Mouse (Mus musculus) brain, adult 2 months (tissue): ENCODE data around the gene Myh11.
A peak's percentile ranks its signal among the peaks of the same experiment; 100 is the strongest.

ENCODE experiments used
- DNase-seq: peaks from one replicate; pipeline ENCODE4 v3.0.0; 2011; ENCODE audit warnings: low read depth, low spot score

Myh11 gene

DNA sequence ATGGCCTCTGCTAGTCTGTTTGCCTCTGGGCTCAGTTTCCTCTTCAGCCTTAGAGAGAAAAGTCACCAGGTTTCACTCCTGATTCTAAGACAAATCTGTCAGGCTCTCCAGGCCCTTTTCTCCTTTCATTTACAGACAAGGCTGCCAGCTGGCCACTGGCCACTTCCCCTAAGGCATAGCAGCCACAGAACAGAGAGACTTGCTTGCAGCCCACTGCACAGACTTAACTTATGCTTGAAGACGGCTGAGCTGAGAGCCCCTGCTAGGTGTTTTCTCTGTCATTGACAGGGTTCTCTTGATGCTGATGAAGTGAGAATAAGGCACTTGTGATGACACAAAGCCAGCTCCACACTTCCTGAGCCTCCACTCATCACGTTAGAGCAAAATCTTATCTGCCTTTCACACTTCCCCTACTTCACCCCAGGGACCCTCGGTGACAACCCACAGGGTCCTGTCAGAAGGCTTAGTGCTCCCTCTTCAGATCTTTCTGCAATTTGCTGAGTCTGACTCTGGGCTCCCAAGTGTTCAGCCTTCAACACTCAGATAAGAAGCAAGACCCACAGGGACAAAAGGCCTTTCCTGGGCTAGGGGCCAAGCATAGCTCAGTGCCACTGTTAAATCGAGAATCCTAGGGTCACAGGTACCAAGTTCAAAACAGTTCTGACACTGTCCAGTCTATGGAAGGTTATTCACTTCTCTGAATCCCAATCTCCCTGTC, 25.8 kb downstream of the Myh11 start:
- no peak for DNase-seq

DNA sequence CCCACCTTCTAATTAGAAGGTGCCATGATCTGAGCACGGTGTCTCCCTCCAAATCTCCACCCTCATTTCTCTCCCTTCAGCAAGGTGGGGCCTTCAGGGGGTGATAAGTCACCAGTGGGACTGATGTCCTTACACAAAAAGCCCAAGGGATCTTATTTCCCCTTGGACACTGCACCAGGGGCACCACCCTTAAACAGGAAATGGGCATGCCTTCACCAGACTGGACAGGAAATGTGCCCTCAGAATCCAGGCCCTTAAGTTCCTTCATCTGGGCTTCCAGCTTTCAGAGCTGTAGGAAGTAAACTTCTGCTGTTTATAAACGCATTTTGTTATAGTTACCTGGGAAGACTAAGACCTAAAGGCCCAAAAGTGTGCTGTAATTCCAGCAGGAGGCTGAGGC, 26.7 kb downstream of the Myh11 start:
- no peak for DNase-seq

DNA sequence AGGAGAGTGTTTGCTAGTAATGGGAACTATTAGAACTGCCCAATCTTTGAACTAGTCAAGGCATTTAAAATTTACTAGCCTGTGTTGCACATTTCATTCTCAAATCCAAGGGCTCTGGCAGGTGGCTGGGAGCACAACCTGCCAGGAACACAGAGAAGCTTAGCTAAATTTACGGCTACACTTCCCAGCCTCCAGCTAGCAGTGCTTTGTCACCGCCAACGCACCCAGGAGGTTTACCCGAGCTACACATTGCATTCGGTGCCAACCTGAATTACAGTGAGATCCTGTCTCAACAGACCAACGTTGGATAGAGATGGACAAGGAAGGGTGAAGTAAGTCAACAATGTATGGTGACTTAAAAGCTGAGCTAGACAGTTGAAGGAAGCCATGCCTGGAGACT, 27.9 kb downstream of the Myh11 start:
- peak; percentile 32 for DNase-seq

DNA sequence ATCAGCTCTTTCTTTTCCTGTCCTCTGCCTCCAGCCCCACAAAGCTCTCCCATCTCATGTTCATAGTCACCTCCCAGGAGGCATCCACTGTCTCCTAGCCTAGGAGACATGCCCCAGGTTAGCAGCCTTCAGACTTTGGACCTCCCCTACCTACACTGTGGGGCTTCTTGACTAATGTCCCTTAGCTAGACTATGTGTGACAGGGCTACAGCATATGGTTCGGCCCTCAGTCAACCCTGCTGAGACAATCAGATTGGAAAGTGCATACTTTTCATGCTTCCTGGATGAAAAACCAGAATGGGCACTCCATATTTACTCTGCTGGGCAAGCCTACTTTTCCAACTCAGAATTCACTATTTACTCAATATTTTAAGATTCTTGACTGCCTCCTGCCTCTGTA, 28.8 kb downstream of the Myh11 start:
- DNase-seq = no peak

DNA sequence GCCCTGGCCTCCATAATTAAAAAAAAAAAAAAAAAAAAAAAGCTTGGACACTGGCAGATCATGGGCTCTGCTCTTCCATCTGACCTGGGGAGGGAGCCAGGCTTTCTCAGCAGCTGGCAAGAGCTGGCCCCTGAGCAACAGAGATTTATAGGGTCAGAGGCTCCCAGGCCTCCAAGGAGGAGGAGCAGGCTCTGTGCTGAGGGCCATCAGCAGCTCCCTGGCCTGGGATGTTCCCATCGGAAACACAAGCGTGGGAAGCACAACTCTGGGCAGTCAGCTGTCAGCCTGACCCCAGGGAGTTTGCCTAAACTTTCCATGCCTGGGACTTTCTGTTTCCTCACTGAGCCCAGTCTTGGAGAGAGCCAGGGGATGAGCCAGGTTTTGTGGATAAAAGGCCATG, 32.3 kb downstream of the Myh11 start:
- DNase-seq = no peak

DNA sequence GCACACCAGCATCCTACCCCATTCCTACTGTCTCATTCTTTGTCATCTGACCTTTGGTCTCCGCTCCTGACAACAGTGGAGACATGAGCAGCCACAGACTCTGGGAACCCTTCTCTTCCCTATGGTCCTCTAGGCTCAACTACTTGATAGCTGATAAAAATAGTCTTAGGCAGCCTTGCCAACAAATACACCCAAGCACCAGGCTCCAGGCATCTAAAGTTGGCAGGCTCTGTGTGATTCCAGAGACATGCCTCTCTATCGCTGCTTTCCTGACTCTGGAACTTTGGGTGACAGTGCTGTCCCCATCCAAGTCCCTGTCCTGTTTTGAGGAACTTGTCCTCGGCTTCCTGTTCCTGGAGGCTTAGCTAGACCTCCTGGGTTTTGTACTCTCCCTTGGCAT, 37.6 kb downstream of the Myh11 start:
- DNase-seq = peak; percentile 18

DNA sequence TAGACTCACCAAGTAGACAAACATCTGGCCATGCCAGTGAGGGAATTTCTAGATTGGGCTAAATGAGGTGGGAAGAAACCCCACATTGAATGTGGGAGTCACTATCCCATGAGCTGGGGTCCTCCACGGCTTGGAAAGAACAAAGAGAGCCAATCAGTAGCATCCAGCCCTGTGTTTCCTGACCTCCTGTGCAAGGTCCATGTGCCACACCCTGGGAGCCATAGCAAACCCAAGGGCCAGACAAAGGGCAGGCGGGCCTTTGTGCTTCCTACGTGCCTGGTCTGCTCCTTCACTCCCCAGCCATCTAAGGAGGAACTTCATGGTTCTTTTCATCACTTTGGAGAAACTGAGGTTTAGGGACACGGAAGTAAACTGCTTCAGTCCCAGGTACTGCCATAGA, 38.3 kb downstream of the Myh11 start:
- DNase-seq = no peak

DNA sequence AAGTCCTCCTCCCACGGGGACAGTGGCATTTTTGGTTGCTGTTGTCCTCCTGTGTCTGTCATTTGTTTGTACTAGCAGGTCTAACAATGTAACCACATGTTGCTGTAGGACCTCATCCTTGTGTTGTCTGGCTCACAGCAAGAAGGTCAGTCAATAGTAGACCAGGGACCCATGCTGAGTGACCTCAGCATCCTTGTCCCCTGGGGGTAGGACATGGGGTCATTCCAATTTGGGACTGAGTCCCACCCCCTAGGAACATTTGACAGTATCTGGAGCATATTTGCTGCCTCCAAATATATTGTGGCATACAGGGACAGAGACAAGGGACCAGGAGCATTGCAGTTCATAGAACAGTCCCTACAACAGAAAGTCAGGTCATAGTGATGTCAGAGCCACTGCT, 41.3 kb downstream of the Myh11 start:
- no peak for DNase-seq

DNA sequence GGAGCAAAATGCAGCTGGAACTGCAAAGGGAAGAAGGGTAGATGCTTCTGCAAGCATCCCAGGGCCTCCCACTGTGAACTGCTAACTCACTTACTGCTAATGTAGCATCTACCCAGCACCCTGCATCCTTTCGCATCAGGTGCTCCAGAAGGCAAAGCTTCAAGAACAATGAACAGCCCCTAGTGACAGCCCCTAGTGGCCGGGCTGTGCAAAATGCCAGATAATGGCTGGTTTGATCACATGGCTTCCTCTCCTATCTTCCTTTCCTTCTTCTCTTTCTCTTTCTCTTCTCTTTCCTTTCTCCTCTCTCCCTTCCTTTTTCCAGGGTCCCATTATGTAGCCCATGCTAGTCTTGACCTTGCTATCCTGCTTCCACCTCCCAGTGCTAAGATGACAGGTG, 48.6 kb downstream of the Myh11 start:
- DNase-seq = no peak

DNA sequence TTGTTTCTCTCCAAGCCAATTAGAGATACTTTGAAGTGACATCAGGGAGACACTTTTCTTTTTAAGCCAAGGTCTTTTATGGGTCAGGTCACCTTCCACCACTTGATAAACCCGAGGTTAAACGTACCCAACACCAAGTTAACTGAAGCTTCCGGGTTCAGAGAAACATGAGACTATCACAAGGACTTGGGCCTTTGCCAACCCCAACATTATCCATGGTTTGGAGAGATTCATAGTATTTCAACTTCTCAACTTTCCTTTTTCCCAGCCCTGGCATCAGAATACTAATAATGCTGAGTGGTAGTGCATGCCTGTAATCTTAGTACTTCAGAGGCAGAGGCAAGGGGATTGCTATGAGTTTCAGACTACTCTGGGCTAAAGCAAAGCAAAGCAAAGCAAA, 49.1 kb downstream of the Myh11 start:
- DNase-seq = no peak

DNA sequence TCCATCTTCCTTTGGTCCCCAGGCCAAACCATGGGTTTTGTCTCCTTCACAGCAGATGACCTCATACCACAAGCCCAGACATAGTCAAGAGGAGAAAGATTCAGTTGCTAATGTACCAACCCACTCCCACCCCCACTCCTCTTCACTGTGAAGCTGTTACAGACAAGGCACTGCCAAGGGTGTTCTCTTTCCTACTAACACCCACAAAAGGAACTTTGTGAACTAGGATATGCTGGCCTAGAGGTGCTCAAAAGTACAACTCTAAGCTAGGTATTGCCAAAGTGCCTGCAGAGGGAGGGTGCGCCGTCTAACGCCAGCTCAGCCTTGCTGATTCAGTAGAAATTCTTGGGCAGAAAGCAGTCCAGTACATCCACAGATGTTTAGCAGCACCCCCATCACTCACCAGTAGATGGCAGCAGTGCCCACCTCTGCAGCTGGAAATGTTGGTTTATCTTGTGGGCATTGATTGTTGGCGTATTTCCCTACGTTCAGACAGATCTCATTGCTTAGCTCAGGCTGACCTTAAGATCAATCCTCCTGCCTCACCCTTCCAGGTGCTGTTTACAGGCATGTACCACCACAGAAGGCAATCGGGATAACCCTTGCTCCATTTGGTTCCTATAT, 54.0 kb downstream of the Myh11 start:
- DNase-seq = peak; percentile 76

DNA sequence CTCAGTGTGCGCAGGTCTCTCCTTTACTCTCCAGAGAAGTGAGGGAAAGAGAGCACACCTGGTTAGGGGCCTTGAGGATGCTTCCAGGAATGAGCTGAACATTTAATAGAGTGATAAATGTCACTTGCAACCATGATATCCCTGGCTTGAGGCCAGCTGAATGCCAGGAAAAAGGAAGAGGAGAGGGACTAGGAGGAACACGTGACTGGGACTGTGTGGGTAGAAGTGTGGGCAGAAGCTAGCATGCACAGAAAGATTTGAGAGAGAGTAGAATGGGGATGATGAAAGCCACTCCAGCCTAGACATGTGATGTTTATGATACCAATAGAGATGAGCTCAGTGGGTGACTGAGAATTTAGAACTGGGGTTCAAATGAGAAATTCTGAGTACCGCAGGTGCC, 76.0 kb downstream of the Myh11 start:
- DNase-seq = peak; percentile 57

DNA sequence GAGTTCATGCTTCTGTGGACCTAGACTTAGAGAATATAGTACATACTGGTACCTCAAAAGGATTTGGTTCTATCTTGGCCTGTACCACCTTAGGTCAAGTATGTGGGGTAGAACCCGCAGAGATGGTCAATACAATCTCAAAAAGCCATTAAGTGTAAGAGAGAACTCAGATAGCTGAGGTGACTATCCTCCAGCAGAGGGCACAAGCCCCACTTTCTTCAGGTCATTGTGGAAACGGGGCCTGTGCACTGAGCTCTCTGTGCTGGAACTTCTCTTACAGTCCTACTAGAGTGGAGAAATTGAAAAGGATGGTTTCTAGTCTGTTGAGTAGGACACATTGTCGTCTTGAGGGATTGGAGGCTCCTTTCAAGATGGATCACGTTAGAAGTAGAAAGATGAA, 92.4 kb downstream of the Myh11 start:
- DNase-seq = no peak

DNA sequence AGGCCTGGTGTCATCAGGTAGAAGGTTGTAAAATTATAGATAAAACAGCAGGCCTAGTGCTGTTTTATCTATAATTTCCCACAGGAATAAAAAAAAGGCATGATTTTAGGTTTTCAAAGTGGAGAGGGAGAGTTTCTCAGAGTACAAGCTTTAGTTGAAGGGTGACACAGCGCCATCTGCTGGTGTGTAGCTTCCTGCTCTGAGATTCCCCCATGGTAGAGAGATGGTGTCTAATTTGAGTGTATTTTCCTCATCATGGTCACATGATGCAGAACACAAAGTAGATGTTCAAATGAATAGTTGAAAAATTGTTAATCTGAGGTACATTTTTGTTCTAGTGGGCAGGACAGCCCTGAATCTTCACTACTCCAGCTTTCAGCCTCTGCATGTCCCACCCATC, 95.7 kb downstream of the Myh11 start:
- DNase-seq = peak; percentile 85

DNA sequence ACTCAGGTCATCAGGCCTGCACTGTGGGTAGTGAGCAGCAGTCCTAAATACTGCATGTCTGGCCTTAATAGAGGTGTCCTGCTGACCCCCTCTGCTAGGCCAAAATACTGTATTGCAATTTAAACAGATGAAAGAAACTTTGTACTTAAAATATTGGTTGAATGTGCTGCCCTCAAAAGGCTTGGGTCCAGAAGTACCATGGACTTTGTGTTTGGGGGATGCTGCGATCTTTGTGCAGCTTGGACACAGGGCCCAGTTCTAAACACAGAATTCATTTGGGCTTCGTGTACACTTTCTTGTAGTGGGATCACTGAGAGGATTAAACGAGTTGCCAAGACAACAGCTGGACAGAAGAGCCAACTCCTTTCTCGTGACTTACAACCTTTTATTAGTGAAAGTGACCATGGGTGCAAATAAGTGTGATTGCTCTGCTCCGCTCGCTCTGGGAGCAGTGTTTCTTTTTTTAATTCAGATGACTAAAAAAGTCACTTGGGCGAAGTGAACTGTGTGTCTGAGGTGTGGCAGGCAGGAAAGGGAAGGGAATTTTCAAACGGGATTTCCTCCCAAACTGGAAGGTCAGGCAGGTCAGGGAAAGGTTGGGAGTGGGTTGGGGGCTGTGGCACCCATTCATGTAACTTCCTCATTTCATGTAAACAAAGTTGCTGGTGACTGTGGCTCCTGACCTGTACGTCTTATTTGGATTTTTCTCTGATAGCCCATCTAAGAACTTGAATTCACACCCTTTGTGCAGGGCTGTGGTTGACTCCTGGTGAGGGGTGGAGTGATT, 96.8 kb downstream of the Myh11 start:
- DNase-seq = no peak

DNA sequence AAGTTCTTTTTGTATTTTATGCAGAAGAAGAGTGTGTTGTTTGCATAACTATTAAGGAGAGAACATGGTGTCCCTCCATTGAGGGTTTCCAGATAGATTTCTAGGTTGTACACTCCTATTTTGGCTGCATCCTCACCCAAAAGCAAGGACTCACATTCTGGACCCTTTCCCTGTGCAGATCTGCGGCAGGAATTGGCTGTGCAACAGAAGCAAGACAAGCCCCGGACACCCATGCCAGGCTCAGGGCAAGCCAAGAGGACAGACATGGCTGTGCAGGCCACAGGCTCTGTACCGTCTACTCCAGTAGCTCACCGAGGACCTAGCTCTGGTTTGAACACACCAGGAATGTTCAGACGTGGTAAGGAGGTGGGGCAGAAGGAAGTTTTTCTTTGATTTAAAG, 105.7 kb downstream of the Myh11 start:
- DNase-seq = no peak

DNA sequence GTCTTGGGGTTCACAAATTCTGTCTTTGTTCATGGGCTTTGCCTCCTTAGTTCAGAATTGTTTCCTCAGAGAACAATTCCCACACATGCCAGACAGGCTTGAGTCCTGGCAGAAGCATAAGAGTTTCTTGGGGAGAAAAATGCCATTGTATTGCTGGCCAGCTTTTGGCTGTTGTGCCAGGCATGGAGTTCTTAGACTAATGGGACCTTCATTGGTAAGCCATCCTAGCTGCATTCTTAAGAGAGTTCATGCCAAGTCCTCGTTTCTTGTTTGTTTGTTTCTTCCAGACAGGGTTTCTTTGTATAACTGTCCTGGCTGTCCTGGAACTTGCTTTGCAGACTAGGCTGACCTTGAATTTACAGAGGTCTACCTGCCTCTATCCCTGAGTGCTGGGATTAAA, 107.3 kb downstream of the Myh11 start:
- no peak for DNase-seq

DNA sequence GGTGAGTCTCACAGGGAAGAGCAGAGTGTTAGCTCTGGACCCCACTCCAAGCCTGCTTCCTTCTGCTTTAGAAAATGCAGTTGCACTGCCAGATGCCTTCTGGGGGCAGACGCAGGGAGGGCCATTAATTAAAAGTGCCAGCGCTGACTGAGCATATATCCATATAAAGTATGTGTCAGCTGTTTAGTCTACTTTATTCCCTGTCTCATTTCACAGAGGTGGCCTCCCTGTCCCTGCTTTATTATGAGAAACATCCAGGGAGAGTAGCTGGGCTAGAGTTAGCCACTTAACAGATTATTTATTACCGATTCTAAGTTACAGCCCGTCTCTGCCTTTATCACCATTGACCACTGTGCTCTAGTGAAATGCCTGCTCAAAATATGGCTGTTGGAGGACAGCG, 108.8 kb downstream of the Myh11 start:
- DNase-seq = no peak

DNA sequence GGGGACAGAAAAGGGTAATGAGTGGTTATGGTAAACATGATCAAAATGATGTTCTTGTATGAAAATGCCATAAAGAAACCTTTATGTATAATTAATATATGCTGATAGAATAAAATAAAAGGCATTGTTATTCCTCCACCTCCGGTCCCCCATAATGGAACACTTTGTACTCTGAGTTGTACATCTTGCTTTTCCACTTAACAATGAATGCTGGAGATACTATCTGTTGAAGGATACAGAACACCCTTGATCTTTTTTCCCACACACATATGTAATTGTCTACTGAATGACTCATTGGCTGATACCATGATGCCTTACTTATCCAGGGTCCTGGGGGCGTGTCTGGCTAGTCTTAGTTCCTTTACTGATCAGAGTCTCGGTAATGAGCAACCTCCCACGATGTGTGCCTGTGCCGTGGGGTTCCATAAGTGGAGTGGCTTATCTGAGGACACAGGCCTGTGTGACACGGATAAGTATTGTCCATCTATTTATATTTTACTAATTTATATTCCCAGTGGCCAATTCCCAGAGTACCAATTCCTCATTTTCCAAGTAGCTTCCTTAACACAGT, 110.9 kb downstream of the Myh11 start:
- peak; percentile 35 for DNase-seq

DNA sequence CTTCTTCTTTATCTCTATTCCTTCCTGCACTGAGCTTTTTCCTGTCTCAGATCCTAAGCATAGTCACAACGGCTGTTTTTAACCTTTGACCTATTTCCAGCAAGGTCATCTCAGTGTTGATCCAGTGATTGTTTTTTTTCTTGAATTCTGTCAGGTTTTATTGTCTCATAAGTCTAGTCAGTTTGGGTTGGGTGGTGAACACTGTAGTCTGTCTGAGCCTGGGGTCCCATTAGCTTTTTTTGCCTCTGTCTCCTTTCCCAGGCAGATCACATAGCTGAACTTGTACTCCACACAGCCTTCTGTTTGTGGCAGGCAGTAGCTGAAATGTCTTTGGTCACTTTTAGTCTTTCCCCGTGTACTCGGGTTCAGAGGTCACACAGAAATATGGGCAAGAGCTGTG, 113.1 kb downstream of the Myh11 start:
- no peak for DNase-seq

DNA sequence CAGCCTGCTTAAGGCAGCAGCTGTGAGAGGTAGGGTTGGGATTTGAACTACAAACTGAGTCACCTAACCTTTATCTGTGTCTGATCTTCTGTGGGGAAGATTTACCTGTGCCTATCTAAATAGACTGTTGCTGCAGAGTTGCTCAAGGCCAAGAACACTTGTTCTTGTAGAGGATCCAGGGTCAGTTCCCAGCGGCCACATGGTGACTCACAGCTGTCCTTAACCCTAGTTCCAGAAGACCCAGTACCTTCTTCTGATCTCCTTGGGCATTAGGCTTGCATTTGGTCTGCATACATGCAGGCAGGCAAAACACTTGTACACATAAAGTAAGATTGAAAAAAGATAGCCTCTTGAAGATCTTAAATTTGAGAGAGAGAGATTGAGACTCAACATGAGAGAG, 121.5 kb downstream of the Myh11 start:
- no peak for DNase-seq

DNA sequence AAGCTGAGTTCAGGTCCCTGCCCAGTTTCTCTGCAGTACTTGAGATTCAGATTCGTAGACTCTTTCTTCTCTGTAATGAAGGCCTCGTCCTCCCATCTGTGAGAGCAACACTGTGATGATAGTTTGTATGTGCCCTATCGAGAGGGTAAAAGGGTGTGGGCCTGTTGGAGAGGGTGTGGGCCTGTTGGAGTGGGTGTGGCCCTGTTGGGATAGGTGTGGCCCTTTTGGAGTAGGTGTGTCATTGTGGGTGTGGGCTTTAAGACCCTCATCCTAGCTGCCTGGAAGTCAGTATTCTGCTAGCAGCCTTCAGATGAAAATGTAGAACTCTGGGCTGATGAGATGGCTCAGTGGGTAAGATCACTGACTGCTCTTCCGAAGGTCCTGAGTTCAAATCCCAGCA, 124.7 kb downstream of the Myh11 start:
- DNase-seq = no peak

DNA sequence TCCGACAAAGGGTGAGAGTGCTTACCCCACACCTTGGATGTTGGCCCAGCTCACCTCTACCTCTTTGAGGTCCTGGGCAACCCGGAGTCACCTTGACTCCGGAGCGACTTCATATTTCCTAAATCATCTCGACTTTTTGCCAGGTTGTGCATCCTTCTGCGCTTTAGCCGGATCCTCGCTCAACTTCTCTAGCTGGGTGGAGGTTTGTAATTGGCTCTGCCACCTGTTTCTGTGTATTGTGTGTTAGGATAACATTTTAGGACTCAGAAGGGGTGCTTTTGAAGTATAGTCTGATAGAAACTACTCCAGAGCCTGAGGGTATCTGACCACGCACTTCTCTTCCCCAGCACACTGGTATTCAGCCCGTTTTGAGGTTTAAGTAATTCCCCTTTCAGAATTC, 127.4 kb downstream of the Myh11 start:
- DNase-seq = no peak
